Mouse (Mus musculus): ENCODE data around the gene Sipa1l2.
"Not testable (repeated sequence)": the region's sequence is repeated elsewhere in the genome, so short reads cannot be mapped to it uniquely, and the experiment has no call there.

Sipa1l2 gene

DNA sequence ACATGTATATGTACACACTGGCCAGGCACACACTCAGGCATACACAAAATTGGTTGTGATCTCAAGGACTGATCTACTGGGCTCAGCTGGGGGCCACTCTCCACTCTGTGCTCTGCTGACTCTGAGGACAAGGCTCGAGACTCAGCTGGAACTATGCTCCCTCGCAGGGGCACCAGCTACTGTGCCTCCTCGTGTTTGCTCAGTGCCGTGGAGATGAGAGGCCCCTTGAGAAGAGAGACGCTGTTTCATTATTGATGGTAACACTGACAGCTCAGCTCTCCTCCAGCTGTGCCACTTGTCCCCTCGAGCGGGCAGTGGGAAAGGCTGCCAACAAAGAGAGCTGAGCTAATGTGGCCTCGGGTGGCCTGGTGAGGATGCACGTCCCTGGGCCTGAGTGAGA, 161.9 kb downstream of the Sipa1l2 start:
- DNase-seq (ENCODE audit: extremely low spot score), result no peak

GRCm38 (mm10) chr8:125406453-125406852, 163.2 kb downstream of the Sipa1l2 start:
- no peak for DNase-seq (ENCODE audit: extremely low spot score)

DNA sequence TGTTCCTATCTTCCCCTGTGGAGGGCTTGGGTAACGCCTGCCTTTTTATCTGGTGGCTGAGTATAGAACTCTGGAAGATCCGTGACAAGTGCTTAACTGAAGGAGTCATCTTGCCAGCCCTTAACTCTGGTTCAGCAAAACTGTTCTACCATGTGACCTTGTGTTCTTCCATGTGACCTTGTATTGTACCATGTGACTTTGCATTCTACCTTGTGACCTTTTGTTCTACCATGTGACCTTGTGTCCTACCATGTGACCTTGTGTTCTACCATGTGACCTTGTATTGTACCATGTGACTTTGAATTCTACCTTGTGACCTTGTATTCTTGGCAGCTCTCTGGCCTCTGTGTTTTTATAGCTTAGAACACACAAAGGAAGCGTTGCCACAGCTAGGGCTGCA, 168.3 kb downstream of the Sipa1l2 start:
- no peak for DNase-seq (ENCODE audit: extremely low spot score)

- DNase-seq (ENCODE audit: extremely low spot score), result peak; percentile 27
These were observed 171.6 kb downstream of the Sipa1l2 start for GRCm38 (mm10) chr8:125397981-125398380.

GRCm38 (mm10) chr8:125395682-125396081, 173.9 kb downstream of the Sipa1l2 start:
- not testable (repeated sequence) for DNase-seq (ENCODE audit: extremely low spot score)

DNA sequence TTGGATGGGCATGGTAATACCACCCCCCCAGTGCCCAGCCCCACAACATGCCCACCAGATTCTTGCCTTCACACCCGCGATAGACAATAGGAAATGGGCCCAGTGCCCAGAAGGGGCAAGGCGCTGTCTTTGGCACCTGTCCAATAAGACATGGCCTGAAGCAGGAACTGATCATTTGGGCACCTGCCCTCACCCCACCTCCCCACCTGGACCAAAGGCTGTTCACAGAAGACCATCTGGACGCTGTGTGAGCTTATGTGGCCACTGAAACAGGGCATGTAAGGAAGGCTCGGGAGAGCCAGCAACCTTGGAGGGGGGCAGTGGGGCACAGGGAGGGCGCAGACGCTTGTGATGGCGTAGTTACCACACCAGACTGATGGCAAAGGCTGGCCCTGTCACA, 174.6 kb downstream of the Sipa1l2 start:
- no peak for DNase-seq (ENCODE audit: extremely low spot score)

DNA sequence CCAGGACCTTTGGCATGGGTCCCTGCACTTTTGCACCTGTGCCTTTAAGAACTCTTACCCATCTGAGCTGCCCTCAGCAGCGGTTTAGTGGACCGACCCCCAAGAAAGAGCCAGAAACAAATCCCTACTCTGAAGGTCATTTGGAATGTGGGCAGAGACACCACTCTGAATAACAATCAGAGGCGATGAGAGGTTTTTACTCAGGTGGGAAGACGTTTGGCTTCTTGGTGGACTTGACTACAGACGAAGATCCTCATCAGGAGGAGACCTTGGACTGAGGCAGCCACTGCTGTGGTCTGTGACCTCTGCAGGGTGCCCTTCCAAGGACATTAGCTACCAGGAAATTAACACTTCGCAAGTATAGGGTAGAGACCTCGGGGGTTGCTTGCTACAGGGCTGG, 177.9 kb downstream of the Sipa1l2 start:
- no peak for DNase-seq (ENCODE audit: extremely low spot score)

- DNase-seq (ENCODE audit: extremely low spot score), result no peak
These were observed 178.3 kb downstream of the Sipa1l2 start for GRCm38 (mm10) chr8:125391271-125391670.

DNA sequence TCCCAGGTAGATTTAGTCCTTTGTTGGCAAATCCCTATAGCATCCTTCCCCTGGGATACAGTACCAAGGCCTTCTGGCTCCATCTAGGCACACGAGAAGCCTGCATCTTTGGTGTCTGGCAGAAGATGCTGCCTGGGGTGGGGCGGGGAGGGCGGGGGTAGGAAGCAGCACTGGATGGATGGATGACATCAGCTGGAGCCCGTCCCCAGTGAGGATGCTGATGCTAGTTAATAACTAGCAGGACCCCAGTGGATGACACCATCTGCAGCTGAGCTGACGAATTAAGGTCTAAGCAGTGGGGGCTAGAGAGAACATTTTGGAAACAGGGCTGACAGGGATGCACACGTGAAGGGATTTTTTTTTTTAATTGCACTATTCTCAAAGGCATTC, 179.1 kb downstream of the Sipa1l2 start:
- no peak for DNase-seq (ENCODE audit: extremely low spot score)

DNA sequence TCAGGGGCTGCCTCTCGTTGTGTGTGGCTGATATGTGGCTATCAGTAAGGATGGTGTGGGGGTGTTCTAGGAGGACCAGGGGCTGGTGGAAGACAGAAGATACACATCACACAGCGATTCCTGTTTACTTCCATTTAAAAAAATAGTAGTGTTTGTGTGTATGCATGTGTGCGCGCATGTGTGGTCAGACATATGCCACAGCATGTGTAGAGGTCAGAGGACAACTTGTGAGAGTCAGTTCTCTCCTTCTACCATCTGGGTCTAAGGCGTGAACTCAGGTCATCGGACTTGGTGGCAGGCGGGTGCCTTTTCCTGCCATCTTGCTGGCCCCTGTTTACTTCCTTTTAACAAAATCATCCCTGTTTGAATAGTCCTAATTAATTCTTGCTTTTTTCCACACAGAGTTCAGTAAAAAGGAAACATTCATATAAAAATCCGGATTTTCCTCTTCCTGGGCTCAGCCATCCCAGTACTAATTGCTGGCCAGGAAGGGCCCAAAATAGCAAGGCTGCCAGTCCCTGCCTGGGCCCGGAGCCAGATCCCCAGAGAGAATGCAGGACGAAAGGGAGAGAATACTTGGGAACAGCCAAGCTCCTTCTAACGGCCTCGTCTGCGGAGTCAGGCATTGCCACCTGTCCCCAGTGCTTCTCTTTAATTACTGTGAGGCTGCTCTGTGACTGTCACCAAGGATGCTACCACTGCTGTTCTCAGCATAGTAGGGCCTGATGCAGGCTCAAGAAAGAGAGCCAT, 179.7 kb downstream of the Sipa1l2 start:
- DNase-seq (ENCODE audit: extremely low spot score), result no peak

- no peak for DNase-seq (ENCODE audit: extremely low spot score)
These were observed 180.3 kb downstream of the Sipa1l2 start for GRCm38 (mm10) chr8:125389280-125389679.

- no peak for DNase-seq (ENCODE audit: extremely low spot score)
These were observed 181.0 kb downstream of the Sipa1l2 start for GRCm38 (mm10) chr8:125388404-125389180.

DNA sequence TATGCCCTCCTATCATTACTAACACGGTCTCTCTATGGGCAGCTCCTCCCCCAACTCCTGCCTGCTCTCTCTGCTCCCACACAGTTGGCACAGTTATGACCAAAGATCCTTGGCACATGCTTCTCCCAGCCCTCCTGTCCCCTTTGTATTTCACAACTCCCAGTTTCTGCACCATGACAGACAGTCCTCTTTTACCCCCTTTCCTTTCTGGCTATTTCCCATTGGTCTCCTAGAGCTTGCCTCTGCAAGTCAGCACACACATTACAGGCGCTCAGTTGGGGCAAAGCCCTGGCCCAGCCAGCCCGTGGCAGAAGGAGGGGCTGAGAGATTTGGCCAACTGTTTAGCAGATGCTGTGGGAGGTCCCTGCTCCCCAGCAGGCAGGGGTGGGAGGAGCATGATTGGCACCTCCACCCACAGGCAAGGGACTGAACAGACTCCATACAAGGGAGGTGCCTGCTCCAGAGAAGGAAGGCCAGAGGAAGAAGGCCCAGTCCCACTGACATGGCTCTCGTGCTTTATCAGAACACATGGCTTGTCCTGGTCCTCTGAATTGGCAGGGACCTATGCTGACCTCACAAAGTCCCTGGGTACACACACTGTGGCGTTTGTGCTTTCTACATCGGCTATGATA, 184.0 kb downstream of the Sipa1l2 start:
- peak; percentile 46 for DNase-seq (ENCODE audit: extremely low spot score)

- DNase-seq (ENCODE audit: extremely low spot score), result no peak
These were observed 184.9 kb downstream of the Sipa1l2 start for GRCm38 (mm10) chr8:125384551-125385183.

- no peak for DNase-seq (ENCODE audit: extremely low spot score)
These were observed 187.9 kb downstream of the Sipa1l2 start for GRCm38 (mm10) chr8:125381674-125382073.

DNA sequence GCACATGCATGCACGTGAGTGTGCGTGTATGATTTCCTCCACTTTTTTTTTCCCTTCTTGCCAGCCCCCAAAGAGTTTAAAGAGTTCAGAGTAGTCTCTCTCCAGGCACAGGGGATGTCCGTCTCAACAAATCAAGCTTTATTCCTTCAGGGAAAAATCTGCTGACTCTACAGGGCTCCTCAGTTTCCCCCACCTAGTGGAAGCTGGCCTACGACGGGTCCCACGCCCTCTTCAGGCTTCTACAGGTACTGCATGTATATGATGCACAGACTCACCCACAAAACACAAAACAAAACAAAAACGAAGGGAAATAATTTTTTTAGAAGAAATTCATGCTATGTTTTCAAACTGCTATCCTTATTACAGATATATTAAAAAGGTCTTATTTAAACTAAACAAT, 189.7 kb downstream of the Sipa1l2 start:
- DNase-seq (ENCODE audit: extremely low spot score), result no peak

- no peak for DNase-seq (ENCODE audit: extremely low spot score)
These were observed 190.5 kb downstream of the Sipa1l2 start for GRCm38 (mm10) chr8:125379156-125379555.

DNA sequence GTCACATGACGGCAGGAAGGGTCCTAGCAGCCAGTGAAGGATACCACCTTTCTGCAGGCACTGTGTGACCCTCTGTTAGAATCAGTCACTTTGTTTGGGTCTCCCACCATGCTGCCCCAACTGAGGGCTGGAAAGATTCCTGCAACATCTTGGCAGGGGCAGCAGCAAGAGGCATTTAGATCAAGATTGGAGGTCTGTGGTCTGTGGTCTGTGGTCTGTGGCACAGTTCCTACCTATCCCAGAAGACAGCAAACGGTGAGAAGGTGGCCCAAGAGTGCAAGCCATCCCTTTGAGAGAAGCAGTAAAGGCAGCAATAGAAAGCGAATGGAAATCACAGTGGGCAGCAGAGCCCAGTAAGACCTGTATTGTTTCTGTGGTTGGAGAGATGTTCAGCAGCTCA, 191.9 kb downstream of the Sipa1l2 start:
- DNase-seq (ENCODE audit: extremely low spot score), result no peak

GRCm38 (mm10) chr8:125376448-125376845, 193.2 kb downstream of the Sipa1l2 start:
- no peak for DNase-seq (ENCODE audit: extremely low spot score)

- no peak for DNase-seq (ENCODE audit: extremely low spot score)
These were observed 193.8 kb downstream of the Sipa1l2 start for GRCm38 (mm10) chr8:125375659-125376447.

DNA sequence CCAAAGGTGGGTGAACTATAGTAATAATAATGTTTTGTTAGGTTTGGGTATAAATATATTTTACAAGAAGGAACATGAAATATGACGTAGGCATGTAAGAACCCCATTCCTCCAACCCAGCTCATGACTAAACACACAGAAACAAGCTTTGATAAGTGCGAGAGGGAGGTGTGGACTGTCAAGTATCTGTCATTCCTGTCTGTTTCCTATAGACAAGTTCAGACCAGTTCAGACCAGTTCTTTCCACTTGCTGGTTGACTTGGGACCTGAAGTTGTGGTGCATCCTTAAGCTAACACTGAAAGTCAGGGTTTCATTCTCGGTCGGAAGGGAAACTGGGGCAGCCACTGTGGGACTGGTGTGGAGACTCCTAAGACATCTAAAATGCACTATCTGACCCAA, 197.0 kb downstream of the Sipa1l2 start:
- DNase-seq (ENCODE audit: extremely low spot score), result no peak
